Mouse (Mus musculus): ENCODE measurements around the gene Tmem171.

Gene Tmem171

GRCm38 (mm10) chr13:98693316-98693715 lies 1.3 kb downstream of the Tmem171 start:
- no peak for DNase-seq (ENCODE audit: low spot score)

- no peak for DNase-seq (ENCODE audit: low spot score)
Measured at GRCm38 (mm10) chr13:98691956-98692515, 2.6 kb downstream of the Tmem171 start.

- no peak for DNase-seq (ENCODE audit: low spot score)
Measured at GRCm38 (mm10) chr13:98690886-98691285, 3.7 kb downstream of the Tmem171 start.

- no peak for DNase-seq (ENCODE audit: low spot score)
Measured at GRCm38 (mm10) chr13:98689605-98690290, 4.9 kb downstream of the Tmem171 start.

GRCm38 (mm10) chr13:98687931-98688330 lies 6.7 kb downstream of the Tmem171 start:
- DNase-seq (ENCODE audit: low spot score) = no peak

- DNase-seq (ENCODE audit: low spot score) = no peak
Measured at GRCm38 (mm10) chr13:98684144-98684900, 10.3 kb downstream of the Tmem171 start.

GRCm38 (mm10) chr13:98683412-98683811 lies 11.2 kb downstream of the Tmem171 start:
- no peak for DNase-seq (ENCODE audit: low spot score)

- no peak for DNase-seq (ENCODE audit: low spot score)
Measured at GRCm38 (mm10) chr13:98680470-98681060, 14.1 kb downstream of the Tmem171 start.

- DNase-seq (ENCODE audit: low spot score) = no peak
Measured at GRCm38 (mm10) chr13:98679631-98680041, 15.0 kb downstream of the Tmem171 start.

- DNase-seq (ENCODE audit: low spot score) = no peak
Measured at GRCm38 (mm10) chr13:98679230-98679629, 15.4 kb downstream of the Tmem171 start.

- DNase-seq (ENCODE audit: low spot score) = no peak
Measured at GRCm38 (mm10) chr13:98673922-98674321, 20.7 kb downstream of the Tmem171 start.

GRCm38 (mm10) chr13:98669296-98669695 lies 25.3 kb downstream of the Tmem171 start:
- no peak for DNase-seq (ENCODE audit: low spot score)

GRCm38 (mm10) chr13:98667316-98667715 lies 27.3 kb downstream of the Tmem171 start:
- DNase-seq (ENCODE audit: low spot score) = no peak

- no peak for DNase-seq (ENCODE audit: low spot score)
Measured at GRCm38 (mm10) chr13:98665240-98665639, 29.4 kb downstream of the Tmem171 start.

GRCm38 (mm10) chr13:98662173-98662675 lies 32.4 kb downstream of the Tmem171 start:
- no peak for DNase-seq (ENCODE audit: low spot score)

GRCm38 (mm10) chr13:98656034-98656471 lies 38.6 kb downstream of the Tmem171 start:
- DNase-seq (ENCODE audit: low spot score) = no peak

- no peak for DNase-seq (ENCODE audit: low spot score)
Measured at GRCm38 (mm10) chr13:98655346-98655745, 39.3 kb downstream of the Tmem171 start.

GRCm38 (mm10) chr13:98654129-98654939 lies 40.3 kb downstream of the Tmem171 start:
- DNase-seq (ENCODE audit: low spot score) = no peak

- no peak for DNase-seq (ENCODE audit: low spot score)
Measured at GRCm38 (mm10) chr13:98652194-98652593, 42.4 kb downstream of the Tmem171 start.

- no peak for DNase-seq (ENCODE audit: low spot score)
Measured at GRCm38 (mm10) chr13:98651228-98651977, 43.2 kb downstream of the Tmem171 start.
